Mouse (Mus musculus) left cerebral cortex, postnatal 36 days (tissue): Measurements from ENCODE around the gene H2al1a. TPM values are rescaled to one million over a fixed set of nuclear protein-coding genes. Genes with fewer than 3 reads are reported as not detected.
A peak's percentile ranks its signal among the peaks of the same experiment; 100 is the strongest.
"Not testable (repeated sequence)": the region's sequence is repeated elsewhere in the genome, so short reads cannot be mapped to it uniquely, and the experiment has no call there.

ENCODE experiments used
- DNase-seq, 2 experiments: peaks; one replicate each; pipeline ENCODE4 v3.0.0; 2021 to 2022; ENCODE audit warnings: low spot score in 2 of 2, mixed read lengths in 1 of 2
- intact Hi-C: fragments of 180-260 bp; cut with DNase I; formaldehyde crosslinking; loops from one replicate; pipeline ENCODE4 v1.15.1; 2025
- total RNA-seq, 2 experiments: library from RNA; stranded (reverse); gene quantifications; 2 replicates each; pipeline ENCODE4 v1.2.3; 2021

Gene H2al1a
- total RNA-seq, result not detected

- intact Hi-C loops, DNase-seq: not testable (repeated sequence)
Observed at GRCm38 (mm10) chrX:11298957-11299356, at the start of gene H2al1a. H2al1a (plus strand) TSS chrX:11299257.

GRCm38 (mm10) chrX:11250155-11250554, 48.9 kb upstream of the H2al1a start:
- DNase-seq, result no peak
- intact Hi-C loops, result no loop called here

- intact Hi-C loops, result no loop called here
- peak; percentile 28 to 39 for DNase-seq
Observed at GRCm38 (mm10) chrX:11254062-11254461, 45.0 kb upstream of the H2al1a start.

GRCm38 (mm10) chrX:11254521-11255207, 44.4 kb upstream of the H2al1a start:
- DNase-seq, result no peak
- intact Hi-C loops, result no loop called here

- intact Hi-C loops, result no loop called here
Observed at GRCm38 (mm10) chrX:11255564-11256360, 43.3 kb upstream of the H2al1a start.

GRCm38 (mm10) chrX:11264918-11265317, 34.1 kb upstream of the H2al1a start:
- no peak for DNase-seq
- intact Hi-C loops, result no loop called here

More at GRCm38 (mm10) chrX:11255564-11256360, 43.3 kb upstream of the H2al1a start:
- no peak for DNase-seq

- intact Hi-C loops, result no loop called here
- DNase-seq, result no peak
Observed at GRCm38 (mm10) chrX:11267791-11268190, 31.3 kb upstream of the H2al1a start.

GRCm38 (mm10) chrX:11269074-11269473, 30.0 kb upstream of the H2al1a start:
- DNase-seq, result peak in 1 of 2 experiments; percentile 4
- intact Hi-C loops, result no loop called here

- intact Hi-C loops, result no loop called here
Observed at GRCm38 (mm10) chrX:11273190-11273589, 25.9 kb upstream of the H2al1a start.

GRCm38 (mm10) chrX:11277083-11277482, 22.0 kb upstream of the H2al1a start:
- intact Hi-C loops, result no loop called here
- no peak for DNase-seq

More at GRCm38 (mm10) chrX:11273190-11273589, 25.9 kb upstream of the H2al1a start:
- no peak for DNase-seq

GRCm38 (mm10) chrX:11280741-11281140, 18.3 kb upstream of the H2al1a start:
- intact Hi-C loops, result no loop called here
- DNase-seq, result no peak

GRCm38 (mm10) chrX:11288306-11288882, 10.7 kb upstream of the H2al1a start:
- intact Hi-C loops, result no loop called here
- no peak for DNase-seq

- DNase-seq, result no peak
- intact Hi-C loops, result no loop called here
Observed at GRCm38 (mm10) chrX:11289244-11289643, 9.8 kb upstream of the H2al1a start.

- DNase-seq, intact Hi-C loops: not testable (repeated sequence)
Observed at GRCm38 (mm10) chrX:11302132-11302531, 3.1 kb downstream of the H2al1a start, which contains the start of gene H2al1b. H2al1b (plus strand) TSS chrX:11302432.

- DNase-seq, intact Hi-C loops: not testable (repeated sequence)
Observed at GRCm38 (mm10) chrX:11305355-11305754, 6.3 kb downstream of the H2al1a start, which contains the start of gene H2al1c. H2al1c (plus strand) TSS chrX:11305655.

- DNase-seq, intact Hi-C loops: not testable (repeated sequence)
Observed at GRCm38 (mm10) chrX:11308524-11308923, 9.5 kb downstream of the H2al1a start, which contains the start of gene H2al1d. H2al1d (plus strand) TSS chrX:11308824.

GRCm38 (mm10) chrX:11311634-11312033, 12.6 kb downstream of the H2al1a start, which contains the start of gene H2al1e:
H2al1e (plus strand) TSS chrX:11311934.
- intact Hi-C loops, DNase-seq: not testable (repeated sequence)

GRCm38 (mm10) chrX:11314858-11315257, 15.8 kb downstream of the H2al1a start, which contains the start of gene H2al1f:
H2al1f (plus strand) TSS chrX:11315158.
- intact Hi-C loops, DNase-seq: not testable (repeated sequence)

GRCm38 (mm10) chrX:11317956-11318355, 18.9 kb downstream of the H2al1a start, which contains the start of gene H2al1g:
H2al1g (plus strand) TSS chrX:11318256.
- DNase-seq, intact Hi-C loops: not testable (repeated sequence)

GRCm38 (mm10) chrX:11321192-11321591, 22.1 kb downstream of the H2al1a start, which contains the start of gene H2al1h:
H2al1h (plus strand) TSS chrX:11321492.
- DNase-seq, intact Hi-C loops: not testable (repeated sequence)
